Comparison of ENCODE assay signal across 8 mouse cellular contexts in genomic region chr11:16950226-16950975, GRCm38 (mm10). TPM values are rescaled to one million over a fixed set of nuclear protein-coding genes. Genes with fewer than 3 reads are reported as not detected.
DNase-seq lines count a peak whose midpoint lies in the region; ATAC-seq and TF ChIP-seq lines count a peak whose summit lies in the region.

No protein-coding gene starts in this region.

- 34% methylated on average over 13 of the region's 13 CpGs for WGBS in heart, embryonic 14.5 days
- WGBS in forebrain, embryonic 13.5 days, result 52% methylated on average over 13 of the region's 13 CpGs
- WGBS in liver, embryonic 16.5 days (ENCODE audit: insufficient replicate concordance), result 25% methylated on average over 13 of the region's 13 CpGs

- no peaks in the 10 kb centered on the region for H3K27me3 ChIP-seq in heart, embryonic 14.5 days (ENCODE audit: control insufficient read depth, insufficient read depth, low read length)
- H3K27me3 ChIP-seq in forebrain, embryonic 13.5 days, result no peaks in the 10 kb centered on the region
- no peaks in the 10 kb centered on the region for H3K27me3 ChIP-seq in liver, embryonic 16.5 days (ENCODE audit: control insufficient read depth, insufficient read depth, low read depth, low read length)

- no peak for ATAC-seq in heart, embryonic 14.5 days (ENCODE audit: insufficient number of reproducible peaks, insufficient read depth, low FRiP score, low read depth)
- ATAC-seq in forebrain, embryonic 13.5 days, result no peak
- peak; percentile 2 for ATAC-seq in liver, embryonic 16.5 days (ENCODE audit: low read depth)

- intact Hi-C loops in heart, postnatal 10 days (cut with DNase I), result loop anchor here (5.0 to 10.0 kb wide), 3 partner anchors 212 to 686 kb away; partner anchors contain the start of gene Sec61g
- intact Hi-C loops in gastrocnemius, postnatal 36 days (cut with DNase I), result loop anchor here (2.0 kb wide), 1 partner anchor 426 kb away; no protein-coding TSS in a partner anchor

- no peak for DNase-seq in heart, postnatal 10 days
- no peak for DNase-seq in ES-E14 (ENCODE audit: low read depth, low spot score)
- DNase-seq in gastrocnemius, postnatal 36 days, result no peak
- DNase-seq in thymus, postnatal 14 days, result no peak
- no peak for DNase-seq in spleen, postnatal 10 days (ENCODE audit: low spot score in 2 of 2)

- in situ Hi-C loops in ES-E14 (cut with MboI; ENCODE audit: low sequenced_read_pairs in 2 of 2, unreplicated experiment in 2 of 2), result no loop called here

- H3K9ac ChIP-seq in heart, embryonic 14.5 days (ENCODE audit: low read length), result peak overlapping the region; percentile 76
- H3K9ac ChIP-seq in ES-E14 (ENCODE audit: insufficient read depth, low read depth, low read length, poor library complexity, severe bottlenecking), result peak overlapping the region; percentile 76
- H3K9ac ChIP-seq in forebrain, embryonic 13.5 days, result peak overlapping the region; percentile 55
- H3K9ac ChIP-seq in liver, embryonic 16.5 days (ENCODE audit: low read depth, low read length), result peak overlapping the region; percentile 72

- H3K27ac ChIP-seq in heart, embryonic 14.5 days (replicated peaks in 1 of 2; ENCODE audit: control insufficient read depth in 1 of 2, insufficient read depth in 1 of 2, low read depth in 2 of 2, low read length in 2 of 2), result peak overlapping the region in 1 of 2 experiments; percentile 61; a peak in 2 of 4 replicates
- H3K27ac ChIP-seq in ES-E14 (ENCODE audit: insufficient read depth, low read depth, low read length, poor library complexity, severe bottlenecking), result no peak overlapping the region
- H3K27ac ChIP-seq in forebrain, embryonic 13.5 days, result no peak overlapping the region
- peak overlapping the region; percentile 47 for H3K27ac ChIP-seq in liver, embryonic 16.5 days (ENCODE audit: low read length)

- peaks cover 0 to 16% of the 10 kb centered on the region in 2 experiments; a peak in 3 of 4 replicates for H3K4me1 ChIP-seq in heart, embryonic 14.5 days (ENCODE audit: control insufficient read depth in 2 of 2, insufficient read depth in 2 of 2, low read length in 2 of 2)
- H3K4me1 ChIP-seq in ES-E14 (ENCODE audit: control insufficient read depth in 2 of 2, insufficient read depth in 2 of 2, low read length in 2 of 2, poor library complexity in 1 of 2), result peaks cover 0 to 2% of the 10 kb centered on the region in 2 experiments; a peak in 1 of 4 replicates
- H3K4me1 ChIP-seq in forebrain, embryonic 13.5 days, result peaks cover 16% of the 10 kb centered on the region
- peaks cover 11% of the 10 kb centered on the region for H3K4me1 ChIP-seq in liver, embryonic 16.5 days (ENCODE audit: control insufficient read depth, low read depth, low read length)

- H3K36me3 ChIP-seq in heart, embryonic 14.5 days (ENCODE audit: control insufficient read depth, insufficient read depth, low read length), result no peaks in the 10 kb centered on the region
- no peaks in the 10 kb centered on the region for H3K36me3 ChIP-seq in ES-E14 (ENCODE audit: control insufficient read depth, insufficient read depth, low read length, poor library complexity, severe bottlenecking)
- peaks cover 9% of the 10 kb centered on the region; the same call in 1 of the 2 replicates for H3K36me3 ChIP-seq in forebrain, embryonic 13.5 days (ENCODE audit: poor library complexity, severe bottlenecking)
- no peaks in the 10 kb centered on the region; the same call in 1 of the 2 replicates for H3K36me3 ChIP-seq in liver, embryonic 16.5 days (ENCODE audit: control insufficient read depth, insufficient read depth)

- H3K9me3 ChIP-seq in heart, embryonic 14.5 days (ENCODE audit: control insufficient read depth, low read length), result no peaks in the 10 kb centered on the region
- no peaks in the 10 kb centered on the region for H3K9me3 ChIP-seq in ES-E14 (ENCODE audit: control insufficient read depth, insufficient read depth, low read depth, low read length)
- H3K9me3 ChIP-seq in forebrain, embryonic 13.5 days (replicated peaks), result no peaks in the 10 kb centered on the region
- no peaks in the 10 kb centered on the region for H3K9me3 ChIP-seq in liver, embryonic 16.5 days (replicated peaks; ENCODE audit: control insufficient read depth, low read length)

- peak overlapping the region; percentile 69 for H3K4me2 ChIP-seq in heart, embryonic 14.5 days (ENCODE audit: low read length)
- peak overlapping the region; percentile 83 for H3K4me2 ChIP-seq in forebrain, embryonic 13.5 days
- peak overlapping the region; percentile 63 for H3K4me2 ChIP-seq in liver, embryonic 16.5 days (ENCODE audit: low read depth, low read length)

- H3K4me3 ChIP-seq in heart, embryonic 14.5 days (ENCODE audit: control insufficient read depth in 1 of 2, insufficient read depth in 1 of 2, low read depth in 1 of 2, low read length in 2 of 2), result peak overlapping the region; percentile 60 to 81
- peak overlapping the region; percentile 73 to 80 for H3K4me3 ChIP-seq in ES-E14 (ENCODE audit: insufficient read depth in 1 of 2, low read depth in 1 of 2, low read length in 2 of 2, poor library complexity in 1 of 2, severe bottlenecking in 1 of 2)
- H3K4me3 ChIP-seq in forebrain, embryonic 13.5 days, result peak overlapping the region; percentile 68
- H3K4me3 ChIP-seq in liver, embryonic 16.5 days (ENCODE audit: low read depth, low read length), result peak overlapping the region; percentile 88

TF ChIP-seq in ES-E14, 5 proteins besides CTCF, POLR2A, EP300 and RAD21:
- no peak for TF ChIP-seq MAFK (IDR thresholded peaks at IDR 0.05; ENCODE audit: insufficient read depth, low read depth, low read length)
- no peak for TF ChIP-seq CHD2 (IDR thresholded peaks at IDR 0.05; ENCODE audit: low read depth, low read length)
- TF ChIP-seq ZNF384 (IDR thresholded peaks at IDR 0.05; ENCODE audit: low read depth, low read length), result no peak
- no peak for TF ChIP-seq ZC3H11A (IDR thresholded peaks at IDR 0.05; ENCODE audit: borderline replicate concordance, low read depth, low read length)
- TF ChIP-seq HCFC1 (IDR thresholded peaks at IDR 0.05; ENCODE audit: borderline replicate concordance, insufficient read depth, low read length), result no peak

RNA-seq across cellular contexts. Expression of gene Fbxo48, which starts 0.8 kb away (rescaled TPM):
- polyA plus RNA-seq in heart, embryonic 14.5 days (2014; fragmentation: Nextera tagmentation; extraction: Ambion mirVana), result 1.1 and 1.3 TPM in 2 replicates
- total RNA-seq in heart, postnatal 10 days (2021), result under 1 TPM; 0.67 to 0.94 TPM
- total RNA-seq in ES-E14 (2012; rRNA removed), result 2.7 and 2.9 TPM in 2 replicates
- polyA plus RNA-seq in forebrain, embryonic 13.5 days (2015; fragmentation: Nextera tagmentation; extraction: Ambion mirVana), result 1.6 and 1.9 TPM in 2 replicates
- 1.5 and 1.9 TPM in 2 replicates for polyA plus RNA-seq in liver, embryonic 16.5 days (2015; fragmentation: Nextera tagmentation; extraction: Ambion mirVana)
- total RNA-seq in gastrocnemius, postnatal 36 days (2021), result under 1 TPM in 1 of 2 experiments, not detected in 1; 0.23 TPM
